Mouse (Mus musculus): ENCODE data around the gene Apobec2.
A peak's percentile ranks its signal among the peaks of the same experiment; 100 is the strongest.
"Not testable (repeated sequence)": the region's sequence is repeated elsewhere in the genome, so short reads cannot be mapped to it uniquely, and the experiment has no call there.

Gene Apobec2

DNA sequence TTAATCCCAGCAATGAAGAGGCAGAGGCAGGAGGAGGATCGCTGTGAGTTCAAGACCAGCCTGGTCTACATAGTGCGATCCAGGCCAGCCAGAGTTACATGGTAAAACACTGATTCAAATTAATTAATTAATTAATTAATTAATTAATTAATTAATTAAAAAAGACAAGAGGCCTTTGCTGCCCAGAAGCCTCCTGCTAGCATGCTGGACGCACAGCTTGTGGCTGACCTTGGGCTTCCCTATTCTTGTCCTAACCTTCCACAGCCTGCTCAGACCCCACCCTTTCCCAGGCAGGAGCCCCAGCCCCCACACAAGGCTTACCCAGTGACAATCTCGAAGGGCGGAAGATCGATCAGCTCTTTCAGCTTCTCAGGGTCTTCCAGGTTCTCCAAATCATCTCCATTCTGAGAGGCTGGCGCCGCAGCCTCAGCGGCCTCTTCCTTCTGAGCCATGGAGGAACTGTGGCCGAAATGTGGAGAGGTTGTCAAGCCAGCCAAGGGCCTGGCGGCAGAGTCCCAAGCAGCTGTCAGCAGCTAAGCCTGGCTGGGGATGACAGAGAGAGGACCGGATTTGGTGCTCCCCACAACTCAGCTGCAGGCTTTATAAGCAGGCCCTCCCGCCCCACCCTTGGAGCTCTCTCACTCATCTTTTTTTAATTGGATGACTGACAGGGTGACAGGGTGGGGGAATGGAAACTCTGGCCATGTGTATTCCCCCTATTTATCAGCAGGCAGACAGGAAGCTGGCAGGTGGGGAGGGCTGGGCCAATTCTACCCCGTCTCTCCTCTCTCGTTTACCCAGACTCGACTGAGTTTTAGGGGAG is at the start of gene Apobec2:
Gene Apobec2, minus strand, starts transcription at position 773 of the 823 bp plus-strand sequence.
- no peak for DNase-seq

DNA sequence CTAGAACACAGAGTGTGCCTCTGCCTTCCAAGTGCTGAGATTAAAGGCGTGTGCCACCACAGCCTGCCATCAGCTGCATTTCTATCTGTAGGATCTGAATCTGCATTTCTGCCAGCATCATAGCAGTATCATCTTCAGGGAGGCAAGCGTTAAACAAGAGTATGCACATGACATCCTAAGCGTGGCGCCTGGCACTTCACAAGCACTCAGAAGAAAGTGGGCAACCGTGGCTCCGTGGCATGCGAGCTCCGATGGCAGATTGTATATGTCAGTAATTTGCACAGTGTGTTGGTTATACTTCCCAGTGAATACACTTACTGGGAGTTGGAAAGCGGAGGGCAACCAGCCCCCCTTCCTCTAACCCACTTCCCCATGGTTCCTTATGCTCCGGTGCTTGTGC is 47.2 kb upstream of the Apobec2 start:
- DNase-seq = no peak

DNA sequence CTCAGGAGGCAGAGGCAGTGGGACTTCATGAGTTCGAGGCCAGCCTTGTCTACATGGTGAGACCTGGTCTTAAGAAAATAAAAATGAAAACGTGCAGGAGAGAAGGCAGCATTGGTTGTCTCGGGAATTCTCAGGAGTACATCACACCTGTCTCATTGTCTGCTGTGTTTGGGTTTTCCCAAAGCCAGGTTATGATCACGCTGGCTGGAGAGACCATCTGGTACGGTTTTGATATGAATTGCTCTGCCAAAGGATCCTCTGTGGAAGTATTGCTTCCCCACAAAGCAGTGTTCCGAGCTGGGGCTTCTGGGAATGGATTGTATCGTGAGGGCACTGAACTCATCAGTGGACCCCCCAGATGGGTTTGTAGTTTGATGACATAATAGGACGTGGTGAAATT is 42.7 kb upstream of the Apobec2 start:
- no peak for DNase-seq

DNA sequence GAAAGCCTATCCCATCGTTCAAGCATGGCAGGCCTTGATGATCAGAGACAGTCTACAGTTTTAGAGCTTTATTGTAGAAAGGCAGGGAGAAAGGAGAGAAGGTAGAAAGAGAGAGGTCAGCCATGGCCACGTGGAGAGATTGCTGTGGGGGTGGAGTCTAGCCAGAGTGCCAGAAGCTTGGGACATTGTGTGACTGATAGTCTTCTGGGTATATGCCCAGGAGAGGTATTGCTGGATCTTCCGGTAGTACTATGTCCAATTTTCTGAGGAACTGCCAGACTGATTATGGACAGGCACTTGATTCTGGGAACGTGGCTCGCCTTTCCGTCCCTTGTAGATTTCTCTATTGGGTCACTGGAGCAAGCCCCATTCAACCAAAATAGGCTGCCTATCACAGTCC is 41.6 kb upstream of the Apobec2 start:
- not testable (repeated sequence) for DNase-seq

DNA sequence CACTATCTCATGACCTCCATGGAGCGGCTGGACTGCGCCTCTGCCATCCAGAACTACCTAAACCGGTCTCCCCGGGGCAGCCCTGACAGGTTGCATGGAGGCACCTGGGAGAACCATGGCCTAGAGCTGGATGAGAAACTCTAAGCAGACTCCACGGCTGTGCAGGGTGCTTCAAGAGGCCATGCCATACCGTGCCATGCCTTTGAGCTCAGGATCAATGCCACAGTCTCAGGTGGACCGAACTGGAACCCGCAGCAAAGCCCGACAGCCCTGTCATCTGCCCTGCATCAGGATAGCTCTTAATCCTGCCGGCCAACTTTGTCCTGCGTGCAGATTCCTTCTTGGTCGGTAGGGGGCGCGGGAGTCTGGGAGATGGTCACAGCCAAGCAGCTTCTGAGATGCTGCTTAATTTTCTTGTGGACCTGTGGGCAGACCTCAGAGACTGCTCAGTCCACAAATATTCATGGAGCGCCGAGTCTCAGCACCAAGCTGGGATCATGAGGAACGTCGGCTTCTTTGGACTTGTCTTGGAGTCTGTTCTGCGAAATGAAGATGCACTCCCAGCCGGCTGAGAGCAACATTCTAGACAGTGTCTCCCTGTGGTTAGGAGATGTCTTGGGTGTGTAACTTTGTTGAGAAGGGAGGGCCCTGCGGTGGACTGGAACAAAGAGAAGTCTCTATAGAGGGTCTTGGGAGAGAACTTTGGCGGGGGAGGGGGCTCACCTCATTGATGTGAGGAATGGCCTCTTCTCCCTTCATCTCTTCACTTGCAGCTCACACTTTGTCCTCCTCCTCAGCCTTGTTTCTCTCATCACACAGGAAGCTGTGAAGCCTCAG is 34.9 kb upstream of the Apobec2 start:
- DNase-seq = peak; percentile 68

DNA sequence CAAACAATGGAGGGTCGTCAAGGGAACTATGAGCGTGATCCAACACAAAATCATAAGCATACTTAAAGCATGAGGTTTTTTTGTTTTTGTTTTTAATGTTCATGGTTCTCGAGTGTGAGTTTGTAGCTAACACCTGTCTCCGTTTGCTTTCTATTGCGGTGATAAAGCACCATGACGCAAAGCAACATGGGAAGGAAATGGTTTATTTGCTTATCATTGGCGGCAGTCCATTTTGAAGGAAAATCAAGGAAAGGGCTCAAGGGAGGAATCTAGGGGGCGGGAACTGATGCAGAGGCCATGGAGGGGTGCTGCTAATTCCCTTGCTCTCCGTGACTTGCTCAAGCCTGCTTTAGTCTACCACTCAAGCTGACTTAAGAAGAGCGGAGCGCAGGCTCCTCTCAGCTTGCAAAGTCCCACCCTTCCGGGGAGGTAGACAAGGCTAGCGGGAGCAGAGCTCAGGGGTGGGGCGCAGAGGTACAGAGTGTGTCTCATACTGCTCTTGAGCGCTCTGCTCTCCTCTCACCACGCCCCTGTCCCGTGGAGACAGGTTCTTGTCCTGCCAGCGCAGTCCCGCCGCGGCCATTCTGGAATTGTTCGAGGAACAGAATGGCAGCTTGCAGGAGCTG is 34.2 kb upstream of the Apobec2 start:
- no peak for DNase-seq

DNA sequence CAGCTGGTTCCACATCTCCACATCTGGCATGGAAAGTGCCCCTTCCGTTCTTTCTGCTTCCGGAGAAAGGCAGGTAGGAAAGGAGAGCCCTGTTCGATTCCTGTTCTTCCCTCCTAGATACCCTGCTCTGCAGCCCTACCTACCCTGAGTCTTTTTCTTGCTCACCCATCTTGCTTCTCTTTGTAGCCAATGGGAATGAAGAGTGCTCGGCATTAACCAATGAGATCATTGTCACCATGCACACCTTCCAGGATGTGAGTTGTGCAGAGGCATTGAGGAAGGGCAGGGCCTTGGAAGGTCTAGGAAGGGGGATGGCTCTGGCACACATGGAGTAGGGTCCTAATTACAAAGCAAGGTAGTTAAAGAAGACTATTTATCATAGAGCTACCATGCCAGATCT is 30.7 kb upstream of the Apobec2 start:
- DNase-seq = no peak

DNA sequence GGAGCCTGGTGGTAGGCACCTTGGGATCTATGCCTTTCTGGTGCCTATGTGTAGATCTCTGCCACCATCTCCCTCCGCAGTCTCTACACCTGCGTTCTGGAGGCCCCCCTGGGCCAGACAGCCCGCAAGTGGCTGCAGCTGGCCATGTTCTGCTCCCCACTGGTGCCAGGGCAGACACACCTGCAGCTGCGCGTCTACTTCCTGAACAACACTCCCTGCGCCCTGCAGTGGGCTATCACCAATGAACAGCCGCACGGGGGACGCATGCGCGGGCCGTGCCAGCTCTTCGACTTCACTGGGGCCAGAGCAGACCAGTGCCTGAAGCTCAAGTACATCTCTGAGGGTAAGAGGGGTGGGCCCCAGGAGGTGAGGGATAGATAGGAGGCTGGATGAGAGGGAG is 29.4 kb upstream of the Apobec2 start:
- no peak for DNase-seq

DNA sequence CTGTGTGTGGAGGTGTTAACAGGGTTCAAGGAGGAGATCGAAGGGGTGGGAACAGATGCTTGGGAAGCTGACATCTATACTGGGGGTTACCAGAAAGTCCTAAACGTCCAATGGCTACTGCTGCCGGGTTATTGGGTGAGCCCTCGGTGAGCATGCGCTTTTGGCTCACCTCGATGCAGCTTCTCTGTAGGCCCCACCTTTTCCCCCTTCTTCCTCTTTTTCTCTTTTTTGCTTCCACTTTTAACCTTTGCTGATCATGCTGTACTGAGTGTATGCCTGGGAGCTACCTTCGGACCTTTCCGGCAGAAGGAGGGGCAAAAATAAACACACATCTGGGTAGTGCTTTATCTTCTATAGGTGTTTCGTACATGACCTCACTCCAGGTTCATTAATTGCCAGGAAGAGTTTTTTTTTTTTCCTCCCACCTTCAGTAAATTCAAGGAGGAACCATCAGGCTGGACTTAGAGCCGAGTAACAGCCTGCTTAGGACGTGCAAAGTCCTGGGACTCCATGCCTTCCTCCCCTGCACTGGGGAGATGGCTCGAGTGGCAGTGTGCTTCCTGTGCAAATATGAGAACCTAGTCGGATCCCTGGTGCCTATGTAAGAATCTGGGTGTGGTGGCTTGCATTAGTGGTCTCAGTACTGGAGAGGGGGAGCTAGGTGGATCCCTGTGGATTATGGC is 25.4 kb upstream of the Apobec2 start:
- DNase-seq = no peak

DNA sequence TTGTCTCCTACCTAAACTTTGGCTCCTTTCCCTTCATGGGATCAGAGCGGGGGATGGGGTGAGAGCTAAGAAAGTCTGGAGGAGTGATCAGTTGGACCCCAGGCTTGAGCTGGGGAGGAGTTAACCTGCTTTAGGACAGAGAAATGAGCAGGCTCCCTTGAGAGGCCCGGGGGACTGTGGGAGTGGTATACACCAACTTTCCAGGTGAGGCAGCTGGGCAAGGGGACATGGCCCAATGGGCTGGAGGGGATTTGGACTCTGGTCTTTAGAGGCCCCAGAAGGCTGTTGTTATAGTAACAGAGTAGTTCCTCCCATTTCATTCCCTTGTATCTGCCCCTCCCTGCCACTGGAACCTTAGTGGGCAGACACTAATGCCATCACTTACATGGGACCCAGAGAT is 23.2 kb upstream of the Apobec2 start:
- no peak for DNase-seq

DNA sequence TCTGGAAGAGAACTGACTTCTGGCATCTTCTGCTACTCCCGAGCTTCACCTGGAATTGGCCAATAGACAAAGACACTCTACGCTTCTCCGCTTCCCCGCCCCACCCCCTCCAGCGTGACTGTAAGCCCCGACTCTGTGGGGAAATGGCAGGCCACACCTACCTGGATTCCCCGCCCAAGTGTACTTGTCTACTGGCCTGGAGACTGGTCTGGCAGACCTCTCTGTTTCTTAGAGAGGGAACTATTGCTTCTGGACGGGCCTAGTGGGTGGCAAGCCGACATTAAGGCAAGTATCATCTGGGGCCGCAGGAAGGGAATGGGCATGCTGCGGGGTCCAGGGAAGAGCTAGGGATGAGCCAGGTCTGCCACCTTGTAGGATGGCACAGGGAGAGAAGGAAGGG is 22.0 kb upstream of the Apobec2 start, which contains the start of gene Unc5cl:
Gene Unc5cl, plus strand, starts transcription at position 214 of the 400 bp plus-strand sequence.
- no peak for DNase-seq

DNA sequence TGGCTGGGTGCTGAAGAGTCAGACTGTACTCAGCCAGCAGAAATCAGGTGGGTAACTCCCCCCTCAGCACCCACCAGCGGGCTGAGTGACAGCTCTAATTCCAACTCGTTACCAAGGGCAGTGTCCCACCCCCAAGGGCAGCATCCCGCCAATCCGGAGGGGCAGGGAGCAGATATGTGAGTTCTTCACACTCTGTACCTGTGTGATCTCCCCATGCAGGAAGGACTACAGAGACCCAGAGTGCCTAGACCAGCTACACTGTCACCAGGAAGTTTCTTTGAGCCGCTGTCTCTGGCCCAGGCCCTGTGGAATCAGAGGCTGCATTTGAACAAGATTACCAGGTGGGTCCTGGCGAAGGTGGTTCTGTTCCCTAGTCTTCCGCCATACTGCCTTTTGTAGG is 21.5 kb upstream of the Apobec2 start:
- DNase-seq = no peak

DNA sequence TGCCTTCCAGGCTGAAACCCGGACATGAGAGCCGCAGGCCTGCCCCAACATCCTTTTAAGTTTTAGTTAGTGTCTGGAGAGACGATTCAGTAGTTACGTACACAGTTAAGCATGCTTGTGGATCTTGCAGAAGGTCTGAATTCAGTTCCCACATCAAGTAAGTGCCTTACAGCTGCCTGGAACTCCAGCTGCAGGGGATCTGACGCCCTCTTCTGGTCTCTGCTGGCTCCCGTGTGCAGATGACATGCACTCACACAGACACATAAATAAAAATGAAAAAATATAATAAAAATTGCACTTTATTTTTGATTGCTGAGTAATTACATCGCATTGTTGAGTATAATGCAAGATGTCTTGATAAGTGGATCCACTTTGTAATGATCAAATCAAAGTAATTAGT is 20.8 kb upstream of the Apobec2 start:
- no peak for DNase-seq

DNA sequence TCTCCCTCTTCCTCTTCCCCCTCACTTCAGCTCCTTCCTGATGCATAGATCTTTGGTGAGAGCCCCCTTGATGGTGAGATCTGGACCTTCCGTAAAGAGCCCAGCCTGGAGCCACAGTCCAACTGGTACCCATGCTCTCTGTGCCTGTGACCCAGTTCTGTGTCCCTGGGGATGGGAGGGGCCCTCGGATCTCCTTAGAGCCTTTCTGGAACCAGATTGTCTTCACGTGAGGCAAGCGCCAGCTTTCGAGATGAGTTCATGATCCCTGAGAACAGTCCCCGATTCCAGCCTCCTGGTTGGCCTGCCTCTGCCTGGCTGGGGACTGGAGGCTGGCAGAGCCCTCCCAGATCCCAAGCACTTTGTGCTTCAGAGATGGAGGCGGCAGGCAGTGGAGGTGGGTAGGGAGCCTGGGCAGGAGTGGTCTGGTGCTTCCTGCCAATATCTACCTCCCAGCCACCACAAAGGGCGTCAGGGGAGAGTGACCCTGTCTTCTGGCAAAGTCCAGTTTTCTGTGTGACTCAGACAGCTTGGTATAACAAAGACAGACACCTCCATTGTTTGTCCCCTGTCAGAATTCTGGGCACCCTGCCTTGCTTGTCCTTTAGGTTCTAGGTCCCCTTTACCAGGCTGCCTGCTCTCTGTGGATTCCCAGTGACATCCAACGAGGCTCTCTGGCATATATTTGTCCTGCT is 19.2 kb upstream of the Apobec2 start:
- DNase-seq = no peak

DNA sequence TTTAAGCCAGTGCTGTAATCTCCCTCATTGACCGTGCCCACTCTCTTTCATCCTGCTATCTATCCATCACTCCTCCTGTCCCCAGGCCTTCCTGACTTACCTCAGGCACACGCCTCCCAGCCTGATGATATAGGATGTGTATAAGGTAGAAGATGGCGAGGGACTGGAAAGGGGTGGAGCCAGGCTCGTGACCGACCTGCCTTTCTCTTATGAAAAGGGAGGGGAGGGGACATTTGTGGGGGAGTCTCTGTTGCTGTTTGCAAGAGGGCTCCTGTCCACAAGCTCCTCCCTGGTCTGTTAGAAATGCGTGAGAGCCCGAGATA is 18.6 kb upstream of the Apobec2 start, which contains the start of gene Tspo2:
Gene Tspo2, minus strand, starts transcription at position 170 of the 323 bp plus-strand sequence.
- no peak for DNase-seq

DNA sequence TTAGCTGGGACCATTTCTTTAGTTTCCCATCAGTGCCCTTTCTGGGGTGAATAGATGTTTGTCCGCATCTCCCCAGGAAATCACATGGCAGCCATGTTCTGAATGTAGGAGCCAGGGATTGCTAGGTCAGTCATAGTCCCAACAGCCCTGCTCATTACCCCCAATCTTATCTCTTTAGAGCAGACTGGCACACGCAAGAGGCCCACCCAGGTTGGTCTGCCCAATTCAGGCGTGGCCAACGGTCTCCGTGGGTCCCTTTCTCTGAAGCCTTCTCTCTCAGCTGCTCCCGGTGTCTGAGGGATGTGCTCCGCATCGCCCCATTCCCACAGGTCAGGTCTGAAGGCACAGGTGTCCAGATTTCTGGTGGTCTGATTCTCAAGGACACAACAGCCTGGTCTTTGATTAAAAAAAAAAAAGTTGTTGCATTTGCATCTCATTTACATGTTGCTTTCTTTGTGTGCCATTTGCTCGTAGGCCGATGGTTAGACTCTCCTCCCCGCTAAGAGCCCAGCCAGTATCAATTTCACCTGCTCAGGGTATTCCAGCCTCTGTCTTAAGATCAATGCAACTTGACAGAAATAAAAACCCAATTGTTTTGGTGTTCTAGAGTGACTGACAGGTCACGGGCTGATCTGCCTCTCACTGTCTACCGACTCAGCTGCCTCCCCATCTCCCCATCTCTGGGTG is 18.1 kb upstream of the Apobec2 start:
- DNase-seq = no peak

DNA sequence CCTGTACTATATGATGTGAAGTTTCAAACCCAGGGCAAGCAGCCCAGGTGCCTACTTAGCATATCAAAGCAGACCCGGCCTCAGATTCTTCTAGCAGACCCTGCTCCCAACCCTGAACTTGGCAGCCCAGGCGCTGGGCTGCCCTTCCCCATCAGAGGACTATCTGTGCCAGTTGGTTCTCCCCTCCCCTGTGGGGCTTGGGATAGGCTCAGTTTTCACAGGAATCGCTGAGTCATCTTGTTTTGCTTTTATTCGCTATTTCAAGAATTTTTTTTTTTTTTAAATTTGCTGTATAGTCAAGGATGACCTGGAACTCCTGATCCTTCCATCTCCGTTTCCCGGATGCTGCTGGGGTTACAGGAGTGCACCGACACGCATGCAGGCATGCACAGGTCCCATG is 14.9 kb upstream of the Apobec2 start:
- DNase-seq = no peak

DNA sequence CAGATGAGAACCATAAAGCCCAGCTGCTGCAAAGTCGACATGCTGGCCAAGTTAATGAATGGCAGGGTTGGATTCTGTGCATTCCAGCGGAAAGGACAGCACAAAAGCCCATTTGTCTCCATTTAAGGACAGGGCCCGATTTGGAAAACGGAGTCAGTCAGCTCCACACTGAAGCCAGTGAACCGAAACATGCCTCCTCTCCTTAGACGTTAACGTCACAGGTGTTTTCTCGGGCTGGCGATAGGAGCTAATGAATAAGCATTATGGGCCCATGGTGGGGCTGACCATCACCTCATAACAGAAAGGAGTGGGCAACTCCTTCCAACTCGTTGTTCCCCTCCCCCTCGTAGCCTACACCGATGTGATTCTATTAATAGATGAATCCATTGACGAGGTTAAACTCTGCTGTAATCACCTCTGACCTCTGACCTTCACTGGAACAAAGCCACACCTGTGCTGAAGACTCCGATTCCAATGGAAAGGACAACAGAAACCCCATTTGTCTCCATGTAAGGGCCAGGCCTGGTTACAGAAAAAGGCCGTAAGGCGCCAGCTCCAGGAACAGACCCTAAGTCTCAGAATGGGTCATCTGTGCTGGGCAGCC is 10.9 kb upstream of the Apobec2 start:
- no peak for DNase-seq

DNA sequence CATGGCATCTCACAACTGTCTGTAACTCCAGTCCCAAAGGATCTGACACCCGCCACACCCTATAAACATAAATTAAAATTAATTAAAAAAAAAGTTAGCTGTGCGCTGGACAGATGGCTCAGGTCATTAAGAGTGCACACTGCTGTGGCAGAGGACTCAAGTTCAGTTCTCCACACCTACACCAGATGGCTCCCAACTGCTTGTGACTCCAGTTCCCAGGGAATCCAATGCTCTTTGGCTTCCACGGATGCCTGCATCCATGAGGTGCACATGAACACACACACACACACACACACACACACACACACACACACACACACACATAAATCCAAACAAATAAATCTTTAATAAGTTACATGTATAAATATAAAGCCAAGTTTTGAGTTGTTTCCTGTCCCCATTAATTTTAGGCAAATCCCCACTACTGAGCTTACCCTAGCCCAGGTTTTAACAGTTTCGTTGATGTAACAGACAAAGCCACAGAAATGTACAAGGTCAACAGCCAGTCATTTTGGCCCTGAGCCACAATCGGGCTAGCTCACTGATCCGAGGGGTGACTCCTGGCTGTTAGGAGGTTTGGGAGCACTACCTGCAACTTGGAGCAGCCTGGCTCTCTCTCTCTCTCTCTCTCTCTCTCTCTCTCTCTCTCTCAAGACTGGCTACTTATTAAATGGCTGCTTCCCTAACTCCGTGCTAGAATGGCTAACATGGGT is 10.2 kb upstream of the Apobec2 start:
- DNase-seq = no peak

DNA sequence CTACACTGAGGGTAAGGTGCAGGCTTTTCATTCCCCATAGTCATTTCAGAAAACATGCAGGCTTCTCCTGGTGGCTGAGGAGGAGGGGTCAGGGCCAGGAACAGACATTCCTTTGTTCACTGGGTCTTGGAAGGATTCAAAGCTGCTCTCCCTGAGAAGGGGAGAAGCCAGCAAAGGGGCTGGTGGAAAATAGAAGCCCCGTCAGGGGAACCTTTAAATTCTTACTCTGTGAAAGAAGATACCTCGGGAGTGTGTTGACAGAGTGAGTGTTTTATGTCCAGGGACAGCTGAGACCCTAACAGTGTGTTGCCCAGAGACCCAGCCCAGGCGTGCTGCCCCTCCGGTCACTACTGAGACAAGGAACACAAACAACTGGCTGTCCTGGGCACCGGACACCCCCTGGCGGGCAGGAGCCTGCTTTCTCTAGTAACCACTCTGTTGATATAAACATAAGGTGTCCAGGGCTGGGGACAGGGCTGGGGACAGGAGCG is 4.7 kb upstream of the Apobec2 start:
- DNase-seq = no peak

DNA sequence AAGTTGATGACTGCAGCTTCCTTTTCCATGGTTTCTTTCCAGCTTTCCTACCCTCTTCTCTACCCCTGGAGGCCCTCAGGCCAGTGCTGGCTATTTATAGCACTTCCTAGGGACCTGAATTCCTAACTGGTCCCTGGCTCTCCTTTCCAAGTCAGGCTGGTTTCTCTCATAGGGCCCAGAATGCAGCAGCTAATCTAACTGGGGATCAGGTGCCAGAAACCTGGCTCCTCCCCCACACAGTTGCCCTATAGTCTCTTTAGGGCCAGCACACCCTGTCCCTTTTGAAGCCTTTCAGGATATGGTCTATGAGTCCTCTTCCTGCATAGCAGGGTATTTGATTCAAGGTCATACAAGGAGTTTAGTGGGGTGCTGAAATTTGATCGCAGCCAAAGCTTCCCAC is 3.8 kb upstream of the Apobec2 start:
- no peak for DNase-seq

Measured in layer of hippocampus, adult 9-11 months (tissue).